Mouse (Mus musculus) ovary, postnatal 36 days (tissue): ENCODE measurements around the gene Jagn1.

Experiments
- DNase-seq: peaks from one replicate; pipeline ENCODE4 v3.0.0; 2022; ENCODE audit warnings: low spot score, mixed read lengths

Gene Jagn1

DNA sequence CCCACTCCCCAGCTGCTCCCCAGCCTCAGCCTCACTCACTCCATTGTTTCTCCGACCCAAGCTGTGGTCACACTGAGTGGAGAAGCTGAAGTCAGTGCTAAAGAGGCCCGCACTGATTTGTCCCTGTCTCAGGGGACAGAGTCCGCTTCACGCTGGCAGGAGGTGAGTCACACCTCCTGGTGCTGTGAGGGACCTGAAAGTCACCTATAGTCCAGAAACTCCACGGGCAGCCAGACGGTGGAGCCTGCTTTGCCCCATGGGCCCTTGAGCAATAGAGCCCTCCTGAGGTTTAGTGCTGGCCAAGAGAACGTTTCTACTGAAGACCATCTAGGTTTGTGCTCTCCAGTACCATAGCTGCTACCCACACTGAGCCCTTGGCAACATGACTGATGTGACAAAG, 7.7 kb upstream of the Jagn1 start:
- DNase-seq, result no peak

DNA sequence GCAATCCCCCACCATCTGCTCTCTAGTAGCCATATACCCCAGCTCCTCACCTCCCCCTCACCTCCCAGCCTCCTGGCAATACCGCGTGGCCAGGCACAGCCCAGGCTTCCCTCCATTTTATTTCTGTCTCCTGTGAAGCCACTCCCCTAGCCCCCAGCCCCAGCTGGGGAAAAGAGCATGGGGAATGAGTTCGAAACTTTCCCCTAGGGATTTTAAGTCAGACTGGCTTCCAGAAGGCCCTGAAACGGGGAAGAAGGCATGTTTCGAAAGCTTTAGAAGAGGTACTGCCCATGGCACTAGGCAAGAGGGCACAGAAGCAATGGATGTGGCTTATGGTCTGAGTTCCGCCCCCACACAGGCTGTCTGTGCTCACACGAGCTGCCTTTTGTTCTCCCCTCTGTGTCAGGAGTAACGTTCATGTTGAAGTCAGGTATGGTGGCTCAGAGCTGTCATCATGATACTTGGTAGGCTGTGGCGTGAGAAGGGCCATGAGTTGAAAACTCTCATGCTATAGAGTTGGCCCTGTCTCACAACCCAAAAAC, 6.6 kb upstream of the Jagn1 start, which contains the start of gene Cidec:
Cidec (minus strand) TSS at position 97 of the 542 bp plus-strand sequence.
- DNase-seq, result no peak

DNA sequence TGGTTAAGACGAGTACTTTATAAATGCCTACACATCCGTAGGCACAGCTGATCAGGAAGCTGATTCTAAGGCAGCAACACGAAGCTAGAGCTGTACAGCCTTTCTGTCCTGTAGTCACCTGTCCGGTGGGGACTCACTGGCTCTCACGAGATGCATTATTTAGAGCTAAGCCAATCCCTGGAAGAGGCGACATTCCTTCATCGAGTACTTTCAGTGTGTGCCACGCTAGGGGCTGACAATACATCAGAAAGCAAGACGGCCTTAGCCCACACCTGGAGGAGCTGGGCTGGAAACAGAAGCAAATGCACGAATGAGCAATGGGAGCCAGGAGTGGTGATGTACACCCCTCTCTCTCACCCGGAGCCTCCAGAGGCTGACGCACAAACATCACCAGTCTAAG, 5.2 kb upstream of the Jagn1 start:
- no peak for DNase-seq

DNA sequence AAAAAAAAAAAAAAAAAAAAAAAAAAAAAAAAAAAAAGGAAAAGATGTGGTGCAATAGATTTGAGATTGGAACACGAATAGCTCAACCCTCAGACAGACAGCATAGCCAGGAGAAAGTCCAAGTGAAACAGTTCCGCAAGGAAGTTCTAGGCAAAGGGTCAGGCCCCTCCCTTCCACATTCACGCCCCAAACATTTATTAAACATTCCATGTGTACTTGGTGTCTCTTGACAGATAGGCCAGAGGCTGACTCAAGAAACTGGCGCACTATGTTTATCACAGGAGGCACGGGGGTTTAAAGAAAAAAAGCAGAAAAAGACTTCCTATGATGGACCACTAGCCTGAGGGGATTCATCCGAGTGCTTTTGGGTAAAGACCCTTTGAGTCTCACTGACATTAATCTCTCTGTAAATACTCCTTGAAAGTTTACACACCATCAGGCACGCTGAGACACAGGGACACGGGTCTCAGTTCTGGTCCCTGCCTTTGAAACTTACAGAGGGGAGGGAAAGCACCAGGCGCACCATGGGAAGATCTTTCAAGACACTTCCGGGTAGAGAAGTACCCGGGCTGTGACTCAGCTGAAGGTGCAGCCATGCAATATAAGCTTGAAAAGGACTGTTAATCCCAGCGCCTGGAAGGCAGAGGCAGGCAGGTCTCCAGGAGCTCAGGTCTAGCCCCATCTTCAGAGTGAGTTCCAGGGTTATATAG, 3.5 kb upstream of the Jagn1 start:
- DNase-seq, result no peak

DNA sequence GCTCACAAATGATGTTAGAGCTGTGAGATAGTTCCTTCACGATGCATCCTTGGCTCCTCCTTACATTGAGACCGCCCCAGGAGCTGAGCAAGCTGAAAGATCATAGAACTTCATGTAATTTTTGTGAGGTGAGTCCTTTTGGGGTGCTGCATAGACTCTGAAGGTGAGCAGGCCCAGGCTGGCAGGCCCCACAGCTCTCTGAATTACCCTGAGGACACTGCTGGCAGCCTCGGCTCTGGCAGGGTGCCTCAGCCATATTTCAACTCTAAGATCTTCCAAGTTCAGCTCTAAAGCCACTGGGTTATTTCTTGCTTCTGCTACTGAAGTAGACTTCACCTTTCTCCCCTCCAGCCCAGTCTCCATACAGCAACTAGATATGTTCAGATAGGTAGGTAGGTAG, 1.7 kb upstream of the Jagn1 start:
- DNase-seq, result no peak

DNA sequence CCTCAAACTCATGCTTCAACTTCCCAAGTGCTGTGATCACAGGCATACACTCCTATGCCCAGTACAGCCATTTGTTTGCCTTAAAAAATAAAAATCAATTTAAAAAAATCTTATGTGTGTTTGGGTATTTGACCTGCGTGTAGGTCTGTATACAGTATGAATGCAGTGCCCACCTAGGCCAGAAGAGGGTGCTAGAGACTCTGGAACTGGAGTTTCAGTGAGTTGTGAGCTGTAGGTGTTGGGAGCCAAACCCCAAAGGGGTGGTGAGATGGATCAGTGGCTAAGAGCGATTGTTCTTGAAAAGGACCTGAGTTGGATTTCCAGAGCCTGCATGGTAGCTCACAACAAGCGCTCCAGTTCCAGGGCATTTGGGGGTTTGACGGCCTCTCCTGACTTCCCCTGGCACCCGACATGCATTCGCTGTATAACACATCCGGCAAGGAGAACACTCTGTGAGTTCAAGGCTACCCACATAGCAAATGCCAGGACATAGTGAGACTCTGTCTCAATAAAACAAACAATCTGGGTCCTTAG, 1.2 kb upstream of the Jagn1 start:
- DNase-seq, result peak; percentile 66

DNA sequence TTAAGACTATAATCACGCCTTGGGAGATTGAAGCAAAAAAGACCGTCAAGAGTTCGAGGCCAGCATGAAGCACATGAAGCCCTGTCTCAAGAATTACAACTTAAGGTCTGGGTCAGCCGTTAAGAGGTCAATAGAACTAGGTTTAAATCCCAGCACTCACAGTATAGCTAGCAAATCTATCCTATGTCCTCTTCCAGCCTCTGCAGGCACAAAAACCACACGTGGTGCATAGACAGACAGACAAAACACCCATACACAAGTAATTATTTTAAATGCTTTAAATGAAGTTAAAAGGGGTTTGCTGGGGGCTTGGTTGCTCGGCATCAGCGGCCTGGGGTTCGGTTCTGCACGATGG, 305 bp upstream of the Jagn1 start:
- DNase-seq, result no peak

DNA sequence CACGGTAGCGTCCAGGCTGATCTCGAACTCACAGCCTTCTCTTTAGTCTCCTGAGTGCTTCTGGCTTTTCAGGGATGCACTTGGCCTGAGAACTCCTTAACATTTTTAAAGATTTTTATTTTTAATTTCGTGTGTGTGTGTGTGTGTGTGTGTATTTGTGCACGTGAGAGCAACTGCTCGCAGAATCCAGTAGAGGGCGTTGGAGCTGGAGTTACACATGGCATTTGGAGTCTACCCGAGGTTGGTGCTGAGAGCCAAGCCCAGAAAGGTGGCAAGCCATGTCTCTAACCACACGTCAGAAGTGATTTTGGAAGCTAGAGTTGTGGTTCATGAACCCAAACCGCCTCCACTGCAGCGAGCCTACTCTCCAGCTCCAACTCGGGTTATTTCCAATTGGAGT, 722 bp downstream of the Jagn1 start:
- DNase-seq, result no peak

DNA sequence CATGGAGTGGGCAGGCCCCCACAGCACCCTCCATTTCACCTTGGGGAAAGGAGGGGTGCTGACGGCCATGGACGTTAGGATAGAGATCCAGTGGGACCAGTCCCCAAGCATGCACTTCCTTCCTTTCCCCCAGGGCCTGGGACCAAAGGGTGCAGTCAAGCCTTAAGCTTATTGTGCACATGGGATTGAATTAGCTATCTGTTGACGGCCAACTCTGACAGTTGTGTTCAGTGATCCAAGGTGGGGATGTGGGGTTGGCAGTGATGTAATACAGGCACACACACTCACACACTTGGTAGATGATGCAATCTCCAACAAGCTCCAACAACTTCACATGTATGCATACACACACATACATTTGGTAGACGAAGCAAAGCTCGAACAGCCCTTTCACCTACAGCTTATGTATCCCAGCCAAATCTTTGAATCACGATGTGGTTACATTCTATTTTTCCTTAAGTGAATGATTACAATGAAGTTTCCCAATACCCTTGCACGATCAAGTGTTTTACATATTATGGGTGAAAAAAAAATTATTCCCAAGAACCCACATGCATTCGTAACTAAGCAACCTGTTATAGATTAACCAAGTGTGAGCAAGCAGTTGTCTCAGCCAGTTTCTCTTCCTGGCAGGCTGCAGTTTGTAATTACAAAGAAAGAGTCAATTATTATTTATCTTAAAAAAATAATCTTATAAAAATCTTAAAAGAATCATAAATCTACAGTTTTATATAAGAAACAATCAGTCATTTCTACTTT, 2.0 kb downstream of the Jagn1 start:
- no peak for DNase-seq

DNA sequence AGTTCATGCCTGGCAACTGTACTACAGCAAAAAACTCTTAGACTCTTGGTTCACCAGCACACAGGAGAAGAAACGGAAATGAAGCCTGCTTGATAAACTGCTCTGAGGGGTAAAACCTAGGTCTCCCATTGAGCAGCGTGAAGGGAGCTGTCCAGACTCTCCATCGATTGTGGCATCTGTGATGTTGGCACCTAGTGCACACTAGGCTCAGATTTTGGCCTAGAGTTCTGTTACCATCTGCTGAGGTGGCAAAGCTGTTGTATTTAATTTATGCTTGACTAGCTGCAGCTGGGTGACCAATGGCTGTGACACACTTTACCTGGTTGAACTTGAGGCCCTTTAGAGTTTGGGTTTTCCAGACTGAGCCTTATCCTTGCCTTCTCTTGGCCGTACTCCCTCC, 5.3 kb downstream of the Jagn1 start:
- DNase-seq, result no peak

DNA sequence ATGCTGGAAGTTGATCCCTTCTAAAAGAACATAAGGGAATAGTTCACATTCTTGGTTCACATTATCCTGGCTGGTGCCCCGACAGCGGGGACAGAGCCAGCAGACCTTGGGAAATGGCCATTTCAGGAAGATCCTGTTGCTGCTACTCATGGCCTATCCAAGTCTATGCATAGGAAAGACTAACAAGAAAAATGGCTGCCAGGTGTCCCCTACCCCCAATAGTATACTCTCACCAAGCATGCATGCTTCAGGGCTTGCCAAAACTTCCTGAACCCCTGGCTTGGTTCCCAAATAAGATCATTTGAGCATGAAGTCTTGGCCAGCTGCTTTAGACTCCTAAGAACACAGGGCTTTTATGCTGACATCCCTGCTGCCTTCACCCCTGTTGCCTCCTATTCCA, 9.5 kb downstream of the Jagn1 start:
- no peak for DNase-seq

DNA sequence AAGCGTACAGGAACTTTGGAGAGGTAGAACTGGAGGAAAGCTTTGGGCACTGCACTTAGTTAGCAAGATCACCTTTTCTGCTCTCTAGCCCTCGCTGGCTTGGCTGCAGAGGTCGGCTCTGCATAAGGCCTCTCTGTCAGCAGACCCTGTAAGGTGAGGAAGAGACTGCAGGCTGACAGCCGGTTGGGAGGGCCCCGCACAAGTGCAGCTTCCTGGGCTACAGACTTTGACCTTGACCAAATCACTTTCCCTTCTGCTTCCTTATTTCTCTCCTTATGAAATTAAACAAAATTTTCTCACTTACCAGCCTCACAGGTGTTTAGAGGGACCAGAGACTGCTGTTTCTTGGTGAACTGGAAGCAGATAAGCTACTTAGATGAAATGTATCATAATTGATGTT, 12.6 kb downstream of the Jagn1 start:
- no peak for DNase-seq

DNA sequence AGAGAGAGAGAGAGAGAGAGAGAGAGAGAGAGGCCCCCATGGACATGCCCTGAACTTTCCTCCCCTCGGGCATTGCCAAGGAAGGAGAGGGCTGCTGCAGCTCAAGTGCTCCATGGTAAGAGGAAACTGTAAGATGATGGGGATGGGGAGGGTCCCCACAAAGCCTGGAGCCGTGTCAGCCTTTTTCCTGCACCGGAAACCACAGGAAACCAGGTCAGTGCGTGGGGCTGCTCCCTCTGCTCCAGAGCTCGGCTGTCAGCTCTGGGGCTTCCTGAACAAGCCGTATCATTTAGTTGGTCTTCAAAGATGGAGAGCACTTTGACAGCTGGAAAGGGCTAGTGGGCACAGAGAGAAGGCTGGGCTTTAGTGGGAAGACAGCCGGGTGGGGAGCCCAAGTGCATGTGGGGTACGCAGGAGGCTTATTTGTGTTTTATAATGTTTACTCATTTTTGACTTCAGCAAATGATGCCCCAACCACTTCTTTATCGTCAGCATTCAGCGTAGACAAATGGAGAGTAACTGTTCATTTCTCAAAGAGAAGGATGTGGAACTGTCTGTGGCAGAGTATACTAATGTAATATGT, 15.7 kb downstream of the Jagn1 start, which contains the start of gene Il17re:
Il17re (plus strand) TSS at position 533 of the 583 bp plus-strand sequence.
- DNase-seq, result no peak

DNA sequence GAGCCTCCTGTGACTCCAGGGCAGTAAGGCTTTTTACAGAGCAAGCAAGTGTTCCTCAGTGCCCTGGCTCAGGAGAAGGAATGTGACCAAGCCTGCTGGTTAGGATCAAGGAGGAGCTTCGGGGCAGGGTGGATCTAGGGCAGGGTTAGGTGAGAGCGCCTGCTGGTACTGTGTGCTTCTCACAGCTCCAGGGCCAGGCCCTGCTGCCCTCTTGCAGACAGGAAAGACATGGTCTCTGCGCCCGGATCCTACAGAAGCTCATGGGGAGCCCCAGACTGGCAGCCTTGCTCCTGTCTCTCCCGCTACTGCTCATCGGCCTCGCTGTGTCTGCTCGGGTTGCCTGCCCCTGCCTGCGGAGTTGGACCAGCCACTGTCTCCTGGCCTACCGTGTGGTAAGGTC, 16.3 kb downstream of the Jagn1 start:
- DNase-seq, result no peak

DNA sequence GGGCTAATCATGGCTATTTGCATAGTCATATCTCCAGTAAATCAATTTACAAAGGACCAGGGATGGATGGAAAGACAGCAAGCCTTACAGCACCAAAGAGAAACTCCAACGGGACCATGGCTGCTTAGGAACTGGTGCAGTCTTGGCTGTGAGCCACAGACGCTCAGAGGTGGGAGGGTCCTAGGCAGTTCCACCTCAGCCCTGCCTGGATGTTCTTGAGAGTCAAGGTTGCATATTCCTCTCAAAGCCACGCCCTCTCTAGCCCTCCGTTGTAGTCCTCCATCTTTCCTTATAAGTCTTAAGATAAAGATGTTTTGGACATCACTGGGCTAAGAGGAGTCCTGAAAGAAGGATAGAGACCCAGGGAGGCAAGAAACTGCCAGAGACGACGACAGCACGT, 21.7 kb downstream of the Jagn1 start:
- DNase-seq, result no peak

DNA sequence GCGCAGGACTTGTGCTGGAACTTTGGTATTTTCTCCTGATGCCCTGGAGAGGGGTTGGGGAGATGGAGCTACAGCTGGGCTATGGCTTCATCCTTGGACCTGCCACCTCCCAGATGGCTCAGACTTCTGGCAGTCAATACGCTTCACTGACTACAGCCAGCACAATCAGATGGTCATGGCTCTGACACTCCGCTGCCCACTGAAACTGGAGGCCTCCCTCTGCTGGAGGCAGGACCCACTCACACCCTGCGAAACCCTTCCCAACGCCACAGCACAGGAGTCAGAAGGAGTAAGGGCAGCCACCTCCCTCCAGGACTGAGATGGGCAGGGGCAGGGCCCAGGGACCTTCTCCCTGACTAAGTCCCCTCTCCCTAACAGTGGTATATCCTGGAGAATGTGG, 23.2 kb downstream of the Jagn1 start:
- DNase-seq, result no peak

DNA sequence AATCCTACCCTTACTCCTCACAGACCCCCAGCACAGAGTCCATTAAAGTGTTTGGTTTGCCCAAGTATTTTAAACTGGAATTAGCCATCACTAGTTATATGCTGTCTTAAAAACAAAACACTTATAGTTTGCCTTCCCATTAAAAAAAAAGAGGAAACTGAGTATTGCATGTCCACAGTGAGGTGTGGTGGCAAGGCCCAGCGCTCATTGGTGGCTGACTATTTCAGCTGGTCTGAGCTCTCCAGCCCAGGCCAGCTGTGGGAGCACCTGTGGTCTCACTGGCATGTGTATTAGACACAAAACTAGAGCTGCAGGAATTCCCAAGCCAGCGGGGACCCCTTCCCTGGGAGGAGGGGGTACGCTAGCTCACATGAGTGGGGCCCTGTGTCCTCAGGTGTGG, 26.1 kb downstream of the Jagn1 start:
- no peak for DNase-seq

DNA sequence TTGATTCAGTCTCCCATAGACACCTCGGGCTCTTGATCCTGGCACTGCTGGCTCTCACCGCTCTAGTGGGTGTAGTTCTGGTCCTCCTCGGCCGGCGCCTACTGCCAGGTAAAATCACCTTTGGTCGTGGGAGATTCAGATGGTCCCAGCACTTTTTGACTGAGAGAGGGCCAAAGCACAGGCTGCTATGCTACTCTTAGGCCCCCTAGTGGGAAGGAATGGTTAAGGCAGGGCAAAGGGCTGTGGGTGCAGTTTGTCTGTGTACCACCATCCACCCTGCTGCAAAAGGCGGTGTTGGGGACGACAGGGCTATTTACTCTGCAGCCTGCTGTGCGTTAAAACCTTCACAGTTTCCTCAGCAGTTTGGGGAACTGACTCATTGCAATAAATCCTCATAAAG, 26.7 kb downstream of the Jagn1 start:
- peak; percentile 61 for DNase-seq

DNA sequence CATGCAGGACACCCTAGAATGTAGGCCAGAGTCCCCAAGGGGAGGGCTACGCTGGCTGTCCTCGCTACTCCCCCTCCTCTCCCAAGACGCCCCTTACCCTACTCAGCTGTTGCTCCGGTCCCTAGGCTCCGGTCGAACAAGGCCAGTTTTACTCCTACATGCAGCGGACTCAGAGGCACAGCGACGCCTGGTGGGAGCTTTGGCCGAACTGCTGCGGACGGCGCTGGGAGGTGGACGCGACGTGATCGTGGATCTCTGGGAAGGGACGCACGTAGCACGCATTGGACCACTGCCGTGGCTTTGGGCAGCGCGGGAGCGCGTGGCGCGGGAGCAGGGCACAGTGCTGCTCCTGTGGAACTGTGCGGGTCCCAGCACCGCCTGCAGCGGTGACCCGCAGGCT, 27.1 kb downstream of the Jagn1 start:
- peak; percentile 78 for DNase-seq

DNA sequence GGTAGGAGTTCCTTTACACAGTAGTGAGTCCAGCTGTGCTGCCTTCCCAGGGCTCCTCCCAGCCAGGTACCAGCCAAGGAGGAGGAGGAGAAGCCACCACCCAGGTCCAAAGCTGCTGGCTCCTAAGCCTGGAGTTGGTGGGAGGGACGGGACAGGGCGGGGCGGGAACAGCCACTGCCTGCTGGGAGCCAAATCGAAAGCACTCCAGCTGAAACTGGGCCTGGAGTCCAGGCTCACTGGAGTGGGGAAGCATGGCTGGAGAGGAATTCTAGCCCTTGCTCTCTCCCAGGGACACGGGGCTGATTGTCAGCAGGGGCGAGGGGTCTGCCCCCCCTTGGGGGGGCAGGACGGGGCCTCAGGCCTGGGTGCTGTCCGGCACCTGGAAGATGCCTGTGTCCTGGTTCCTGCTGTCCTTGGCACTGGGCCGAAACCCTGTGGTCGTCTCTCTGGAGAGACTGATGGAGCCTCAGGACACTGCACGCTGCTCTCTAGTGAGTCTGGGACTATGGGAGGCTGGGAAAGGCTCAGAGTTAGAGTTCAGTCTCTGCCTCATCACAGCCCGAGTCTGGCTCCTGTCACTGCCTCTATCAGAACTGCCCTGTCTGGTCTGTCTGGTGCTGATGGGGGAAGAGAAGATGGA, 29.0 kb downstream of the Jagn1 start, which contains the start of gene Il17rc:
Il17rc (plus strand) TSS at position 131 of the 640 bp plus-strand sequence.
- DNase-seq, result peak; percentile 66

DNA sequence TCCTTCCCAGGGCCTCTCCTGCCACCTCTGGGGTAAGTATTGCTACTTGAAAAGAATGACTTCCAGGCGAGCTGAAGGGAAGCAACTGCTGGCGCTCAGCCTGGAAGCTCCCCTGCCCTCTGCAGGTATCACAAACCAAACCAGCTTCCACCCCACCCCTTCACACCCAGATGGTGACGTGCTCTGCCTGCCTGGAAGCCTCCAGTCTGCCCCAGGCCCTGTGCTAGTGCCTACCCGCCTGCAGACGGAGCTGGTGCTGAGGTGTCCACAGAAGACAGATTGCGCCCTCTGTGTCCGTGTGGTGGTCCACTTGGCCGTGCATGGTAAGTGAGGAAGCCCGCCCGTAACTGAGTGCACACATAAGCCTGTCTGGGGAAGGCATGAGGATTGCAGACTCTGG, 29.7 kb downstream of the Jagn1 start:
- peak; percentile 17 for DNase-seq

DNA sequence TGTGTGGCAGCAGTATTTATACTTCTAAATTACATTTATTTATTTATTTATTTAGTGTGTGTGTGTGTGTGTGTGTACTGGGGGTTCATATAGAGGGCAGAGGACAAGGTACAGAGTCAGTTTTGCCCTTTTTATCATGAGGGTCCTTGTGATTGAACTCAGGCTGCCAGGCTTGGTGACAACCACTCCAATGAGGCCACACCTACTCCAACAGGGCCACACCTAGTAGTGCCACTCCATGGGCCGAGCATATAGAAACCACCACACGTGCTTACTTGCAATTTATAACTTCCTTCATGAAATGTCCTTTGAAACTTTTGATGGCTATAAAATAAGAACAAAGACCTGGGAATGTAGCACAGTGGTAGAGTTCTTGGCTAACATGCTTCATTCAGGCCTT, 30.9 kb downstream of the Jagn1 start:
- no peak for DNase-seq
